Mouse (Mus musculus) embryonic stem cell, embryonic (primary cell): ENCODE data around the gene 4933430I17Rik.

Source experiments
- CTCF ChIA-PET, 4 experiments: fragments of 300-600 bp in 2 of 4; fragments of 350-600 bp in 2 of 4; sonication (Branson Sonifier 250); formaldehyde crosslinking; loops; one replicate each; lab custom pipeline; 2022; ENCODE audit warnings: inconsistent platforms in 2 of 4; lab: Charles Lee
- POLR2A ChIA-PET, 4 experiments: fragments of 300-600 bp in 2 of 4; fragments of 350-600 bp in 2 of 4; sonication (Branson Sonifier 250); formaldehyde crosslinking; loops; one replicate each; lab custom pipeline; 2022; ENCODE audit warnings: antibody characterized with exemption in 4 of 4, inconsistent platforms in 1 of 4; lab: Charles Lee

Gene 4933430I17Rik

GRCm38 (mm10) chr4:62517046-62517445 lies 8.1 kb upstream of the 4933430I17Rik start:
- ChIA-PET POLR2A (interaction anchor here in 3 of 4 experiments (1.1 to 6.6 kb wide), 7 partner anchors 8 to 83 kb away, joined by 3 to 91 read pairs (median 14); partner anchors contain the start of gene Hdhd3 (in 2 of the 3)), CTCF (no interaction called here)

- CTCF ChIA-PET, result interaction anchor here in 2 of 4 experiments (0.7 to 2.5 kb wide), 7 partner anchors 7 to 186 kb away, joined by 3 to 13 read pairs (median 3); partner anchors contain the start of genes Bspry (in 1 of the 2) and Hdhd3 (in 1 of the 2)
- POLR2A ChIA-PET, result interaction anchor here in 3 of 4 experiments (0.6 to 6.6 kb wide), 20 partner anchors 9 to 211 kb away, joined by 3 to 91 read pairs (median 9); partner anchors contain the start of genes Hdhd3 (in 3 of the 3), Cdc26 (in 1 of the 3), Fkbp15 (in 1 of the 3) and Prpf4 (in 1 of the 3)
These were observed 7.4 kb upstream of the 4933430I17Rik start for GRCm38 (mm10) chr4:62517538-62518415.

GRCm38 (mm10) chr4:62518416-62519121 lies 6.6 kb upstream of the 4933430I17Rik start:
- CTCF ChIA-PET, result interaction anchor here in 3 of 4 experiments (0.6 to 2.5 kb wide), 10 partner anchors 8 to 91 kb away, joined by 3 to 13 read pairs (median 3); partner anchors contain the start of genes Bspry (in 1 of the 3) and Hdhd3 (in 1 of the 3)
- POLR2A ChIA-PET, result interaction anchor here (0.6 to 6.6 kb wide), 30 partner anchors 10 to 212 kb away, joined by 3 to 91 read pairs (median 6); partner anchors contain the start of genes Cdc26 (in 2 of the 4), Fkbp15 (in 2 of the 4), Hdhd3 (in 2 of the 4) and Prpf4 (in 2 of the 4)

GRCm38 (mm10) chr4:62519122-62519848 lies 5.9 kb upstream of the 4933430I17Rik start:
- CTCF ChIA-PET, result interaction anchor here in 3 of 4 experiments (0.5 to 2.5 kb wide), 9 partner anchors 9 to 166 kb away, joined by 3 to 13 read pairs (median 3); partner anchors contain the start of genes Bspry (in 1 of the 3) and Hdhd3 (in 1 of the 3)
- POLR2A ChIA-PET, result interaction anchor here in 3 of 4 experiments (0.5 to 6.6 kb wide), 31 partner anchors 10 to 174 kb away, joined by 3 to 91 read pairs (median 5); partner anchors contain the start of genes Cdc26 (in 2 of the 3), Fkbp15 (in 2 of the 3), Hdhd3 (in 2 of the 3) and Prpf4 (in 2 of the 3)

- POLR2A ChIA-PET, result interaction anchor here in 3 of 4 experiments (0.5 to 6.6 kb wide), 23 partner anchors 10 to 159 kb away, joined by 3 to 91 read pairs (median 7); partner anchors contain the start of genes Cdc26 (in 2 of the 3), Fkbp15 (in 2 of the 3), Hdhd3 (in 2 of the 3) and Prpf4 (in 2 of the 3)
- CTCF ChIA-PET, result interaction anchor here in 2 of 4 experiments (0.7 to 2.5 kb wide), 2 partner anchors 17 to 213 kb away, joined by 5 to 13 read pairs; partner anchors contain the start of gene Hdhd3 (in 1 of the 2)
These were observed 5.3 kb upstream of the 4933430I17Rik start, which contains the start of gene Alad for GRCm38 (mm10) chr4:62519849-62520233. Gene Alad, minus strand, starts transcription at chr4:62519918.

GRCm38 (mm10) chr4:62520892-62521400 lies 4.2 kb upstream of the 4933430I17Rik start:
- CTCF ChIA-PET, result no interaction called here
- POLR2A ChIA-PET, result interaction anchor here in 2 of 4 experiments (0.6 to 6.6 kb wide), 4 partner anchors 20 to 323 kb away, joined by 3 to 91 read pairs (median 5); partner anchors contain the start of gene Hdhd3 (in 1 of the 2)

- POLR2A ChIA-PET, result interaction anchor here (0.6 to 2.5 kb wide), 49 partner anchors 8 to 1381 kb away, joined by 3 to 34 read pairs (median 4); partner anchors contain the start of genes Cdc26 (in 4 of the 4), Prpf4 (in 4 of the 4), Bspry (in 2 of the 4) and Hdhd3 (in 2 of the 4)
- CTCF ChIA-PET, result interaction anchor here (0.7 to 1.3 kb wide), 13 partner anchors 9 to 587 kb away, joined by 3 to 10 read pairs (median 4); partner anchors contain the start of gene Zfp37 (in 1 of the 4)
These were observed 281 bp downstream of the 4933430I17Rik start for GRCm38 (mm10) chr4:62525489-62525811.

- CTCF ChIA-PET, result no interaction called here
- POLR2A ChIA-PET, result interaction anchor here in 2 of 4 experiments (1.1 to 2.5 kb wide), 5 partner anchors 24 to 165 kb away, joined by 3 to 32 read pairs (median 9); partner anchors contain the start of genes Fkbp15 (in 1 of the 2) and Slc31a1 (in 1 of the 2)
These were observed 1.1 kb downstream of the 4933430I17Rik start for GRCm38 (mm10) chr4:62526256-62526655.

GRCm38 (mm10) chr4:62527655-62528054 lies 2.5 kb downstream of the 4933430I17Rik start:
- POLR2A ChIA-PET, result interaction anchor here in 1 of 4 experiments (3.3 kb wide), 1 partner anchor 9 kb away, joined by 14 read pairs; the partner anchor contains the start of gene Alad
- CTCF ChIA-PET, result no interaction called here

- CTCF ChIA-PET, result interaction anchor here in 1 of 4 experiments (0.8 kb wide), 1 partner anchor 164 kb away, joined by 4 read pairs; no protein-coding TSS in a partner anchor
- POLR2A ChIA-PET, result interaction anchor here in 2 of 4 experiments (0.5 to 1.6 kb wide), 3 partner anchors 9 to 236 kb away, joined by 3 to 4 read pairs (median 3); partner anchors contain the start of genes 4933430I17Rik (in 1 of the 2) and Pole3 (in 1 of the 2)
These were observed 8.6 kb downstream of the 4933430I17Rik start for GRCm38 (mm10) chr4:62533729-62534128.

GRCm38 (mm10) chr4:62541802-62542201 lies 16.6 kb downstream of the 4933430I17Rik start:
- ChIA-PET CTCF (no interaction called here), POLR2A (no interaction called here)

GRCm38 (mm10) chr4:62543782-62544181 lies 18.6 kb downstream of the 4933430I17Rik start:
- ChIA-PET POLR2A (interaction anchor here in 2 of 4 experiments (0.6 to 1.7 kb wide), 2 partner anchors 14 to 176 kb away, joined by 6 to 7 read pairs; no protein-coding TSS in a partner anchor), CTCF (interaction anchor here in 3 of 4 experiments (0.6 to 0.7 kb wide), 3 partner anchors 9 to 220 kb away, joined by 3 to 6 read pairs (median 3); no protein-coding TSS in a partner anchor)

GRCm38 (mm10) chr4:62544801-62545200 lies 19.6 kb downstream of the 4933430I17Rik start:
- CTCF ChIA-PET, result interaction anchor here in 1 of 4 experiments (0.6 kb wide), 1 partner anchor 10 kb away, joined by 3 read pairs; no protein-coding TSS in a partner anchor
- POLR2A ChIA-PET, result interaction anchor here in 2 of 4 experiments (0.5 to 1.7 kb wide), 2 partner anchors 15 to 1003 kb away, joined by 3 to 7 read pairs; no protein-coding TSS in a partner anchor

- ChIA-PET POLR2A (no interaction called here), CTCF (interaction anchor here in 3 of 4 experiments (0.5 to 1.6 kb wide), 6 partner anchors 145 to 229 kb away, joined by 3 to 7 read pairs (median 4); no protein-coding TSS in a partner anchor)
These were observed 26.8 kb downstream of the 4933430I17Rik start for GRCm38 (mm10) chr4:62551966-62552365.

GRCm38 (mm10) chr4:62557436-62557835 lies 32.3 kb downstream of the 4933430I17Rik start:
- ChIA-PET CTCF (interaction anchor here in 3 of 4 experiments (0.6 to 1.1 kb wide), 4 partner anchors 9 to 224 kb away, joined by 3 to 4 read pairs (median 3); no protein-coding TSS in a partner anchor), POLR2A (no interaction called here)
